In genomic region chr7:15912183-15912582, GRCm38 (mm10) we compare ENCODE assay signal across 8 mouse cellular contexts. TPM values are rescaled to one million over a fixed set of nuclear protein-coding genes. Genes with fewer than 3 reads are reported as not detected.
DNase-seq lines count a peak whose midpoint lies in the region; ATAC-seq lines count a peak whose summit lies in the region.

No protein-coding gene starts in this region.

- H3K4me1 ChIP-seq in liver, embryonic 13.5 days (replicated peaks): no peaks in the 10 kb centered on the region
- no peaks in the 10 kb centered on the region for H3K4me1 ChIP-seq in neural tube, embryonic 11.5 days (ENCODE audit: control insufficient read depth, insufficient read depth, low read length)
- H3K4me1 ChIP-seq in stomach, embryonic 15.5 days: no peaks in the 10 kb centered on the region

- H3K4me2 ChIP-seq in liver, embryonic 13.5 days: no peak overlapping the region
- H3K4me2 ChIP-seq in neural tube, embryonic 11.5 days (ENCODE audit: low read depth): no peak overlapping the region
- H3K4me2 ChIP-seq in stomach, embryonic 15.5 days: no peak overlapping the region

- DNase-seq in B cell, adult 2 months: peak; percentile 84
- DNase-seq in adrenal gland, adult 18-20 months (ENCODE audit: low spot score in 2 of 2): peak; percentile 70
- peak; percentile 89 for DNase-seq in embryo, embryonic 11 days
- DNase-seq in heart, adult 18-20 months: peak; percentile 65 to 84
- peak; percentile 23 for DNase-seq in kidney, adult 11 months
- peak; percentile 50 for DNase-seq in liver, embryonic 13.5 days
- DNase-seq in neural tube, embryonic 11.5 days (ENCODE audit: low spot score): peak; percentile 83

- 3% methylated on average over 4 of the region's 4 CpGs for WGBS in liver, embryonic 13.5 days (ENCODE audit: insufficient replicate concordance)
- 4% methylated on average over 4 of the region's 4 CpGs for WGBS in neural tube, embryonic 11.5 days
- 1% methylated on average over 4 of the region's 4 CpGs for WGBS in stomach, embryonic 15.5 days

- no peak overlapping the region for H3K27ac ChIP-seq in liver, embryonic 13.5 days
- H3K27ac ChIP-seq in neural tube, embryonic 11.5 days (ENCODE audit: low read depth, low read length): no peak overlapping the region
- H3K27ac ChIP-seq in stomach, embryonic 15.5 days: no peak overlapping the region

- H3K9ac ChIP-seq in liver, embryonic 13.5 days: no peak overlapping the region
- no peak overlapping the region for H3K9ac ChIP-seq in neural tube, embryonic 11.5 days (ENCODE audit: low read length)
- H3K9ac ChIP-seq in stomach, embryonic 15.5 days: no peak overlapping the region

- H3K4me3 ChIP-seq in liver, embryonic 13.5 days (replicated peaks): no peak overlapping the region
- no peak overlapping the region for H3K4me3 ChIP-seq in neural tube, embryonic 11.5 days (ENCODE audit: low read depth, low read length)
- no peak overlapping the region for H3K4me3 ChIP-seq in stomach, embryonic 15.5 days (replicated peaks)

- ATAC-seq in liver, embryonic 13.5 days (ENCODE audit: low read depth): peak; percentile 57; the same call in 1 of the 2 replicates
- peak; percentile 54 for ATAC-seq in neural tube, embryonic 11.5 days (ENCODE audit: insufficient read depth, low FRiP score, low TSS enrichment)
- ATAC-seq in stomach, embryonic 15.5 days (ENCODE audit: insufficient read depth, low FRiP score, low read depth): peak; percentile 18; the same call in 1 of the 2 replicates

- no peaks in the 10 kb centered on the region for H3K9me3 ChIP-seq in liver, embryonic 13.5 days (replicated peaks)
- no peaks in the 10 kb centered on the region for H3K9me3 ChIP-seq in neural tube, embryonic 11.5 days (ENCODE audit: control insufficient read depth, low read length)
- H3K9me3 ChIP-seq in stomach, embryonic 15.5 days: no peaks in the 10 kb centered on the region

- peaks cover 4% of the 10 kb centered on the region for H3K36me3 ChIP-seq in liver, embryonic 13.5 days
- peaks cover 2% of the 10 kb centered on the region; the same call in 1 of the 2 replicates for H3K36me3 ChIP-seq in neural tube, embryonic 11.5 days (ENCODE audit: control insufficient read depth, insufficient read depth, low read length)
- H3K36me3 ChIP-seq in stomach, embryonic 15.5 days: no peaks in the 10 kb centered on the region

- no peaks in the 10 kb centered on the region for H3K27me3 ChIP-seq in liver, embryonic 13.5 days
- H3K27me3 ChIP-seq in neural tube, embryonic 11.5 days (ENCODE audit: control insufficient read depth, insufficient read depth, low read length): no peaks in the 10 kb centered on the region
- no peaks in the 10 kb centered on the region for H3K27me3 ChIP-seq in stomach, embryonic 15.5 days (replicated peaks)

RNA-seq across cellular contexts. Expression of gene Selenow, which starts 10.0 kb away (rescaled TPM):
- total RNA-seq in adrenal gland, adult 18-20 months (2021): 100 to 1,000 TPM; 179 to 265 TPM
- 100 to 1,000 TPM; 181 to 202 TPM for total RNA-seq in heart, adult 18-20 months (2021)
- 368 and 374 TPM in 2 replicates for polyA plus RNA-seq in liver, embryonic 13.5 days (2015; fragmentation: Nextera tagmentation; extraction: Ambion mirVana)
- polyA plus RNA-seq in neural tube, embryonic 11.5 days (2014; fragmentation: Nextera tagmentation; extraction: Ambion mirVana): 917 and 923 TPM in 2 replicates
- polyA plus RNA-seq in stomach, embryonic 15.5 days (2015; fragmentation: Nextera tagmentation; extraction: Ambion mirVana): 686 and 711 TPM in 2 replicates

RNA-seq across cellular contexts. Expression of gene Crxos, which starts 29.8 kb away (rescaled TPM):
- under 1 TPM in 1 of 2 experiments, not detected in 1; 0.20 TPM for total RNA-seq in adrenal gland, adult 18-20 months (2021)
- not detected for total RNA-seq in heart, adult 18-20 months (2021)
- not detected in 2 replicates for polyA plus RNA-seq in liver, embryonic 13.5 days (2015; fragmentation: Nextera tagmentation; extraction: Ambion mirVana)
- 0.56 TPM in 1 of 2 replicates, not detected in the other for polyA plus RNA-seq in neural tube, embryonic 11.5 days (2014; fragmentation: Nextera tagmentation; extraction: Ambion mirVana)
- polyA plus RNA-seq in stomach, embryonic 15.5 days (2015; fragmentation: Nextera tagmentation; extraction: Ambion mirVana): not detected in 2 replicates

RNA-seq across cellular contexts. Expression of gene Crx, which starts 32.4 kb away (rescaled TPM):
- not detected for total RNA-seq in adrenal gland, adult 18-20 months (2021)
- total RNA-seq in heart, adult 18-20 months (2021): not detected
- not detected in 2 replicates for polyA plus RNA-seq in liver, embryonic 13.5 days (2015; fragmentation: Nextera tagmentation; extraction: Ambion mirVana)
- polyA plus RNA-seq in neural tube, embryonic 11.5 days (2014; fragmentation: Nextera tagmentation; extraction: Ambion mirVana): not detected in 2 replicates
- not detected in 2 replicates for polyA plus RNA-seq in stomach, embryonic 15.5 days (2015; fragmentation: Nextera tagmentation; extraction: Ambion mirVana)

RNA-seq across cellular contexts. Expression of gene Nop53, which starts 33.7 kb away (rescaled TPM):
- total RNA-seq in adrenal gland, adult 18-20 months (2021): 100 to 1,000 TPM; 181 to 185 TPM
- 100 to 1,000 TPM; 134 to 143 TPM for total RNA-seq in heart, adult 18-20 months (2021)
- 122 and 132 TPM in 2 replicates for polyA plus RNA-seq in liver, embryonic 13.5 days (2015; fragmentation: Nextera tagmentation; extraction: Ambion mirVana)
- polyA plus RNA-seq in neural tube, embryonic 11.5 days (2014; fragmentation: Nextera tagmentation; extraction: Ambion mirVana): 176 and 182 TPM in 2 replicates
- polyA plus RNA-seq in stomach, embryonic 15.5 days (2015; fragmentation: Nextera tagmentation; extraction: Ambion mirVana): 173 and 183 TPM in 2 replicates

RNA-seq across cellular contexts. Expression of gene Ehd2, which starts 55.2 kb away (rescaled TPM):
- 100 to 1,000 TPM in 1 of 2 experiments, 10 to 100 TPM in 1; 28.7 to 121 TPM for total RNA-seq in adrenal gland, adult 18-20 months (2021)
- 10 to 100 TPM; 65.8 to 77.3 TPM for total RNA-seq in heart, adult 18-20 months (2021)
- 3.9 and 4.6 TPM in 2 replicates for polyA plus RNA-seq in liver, embryonic 13.5 days (2015; fragmentation: Nextera tagmentation; extraction: Ambion mirVana)
- 11.2 and 11.3 TPM in 2 replicates for polyA plus RNA-seq in neural tube, embryonic 11.5 days (2014; fragmentation: Nextera tagmentation; extraction: Ambion mirVana)
- polyA plus RNA-seq in stomach, embryonic 15.5 days (2015; fragmentation: Nextera tagmentation; extraction: Ambion mirVana): 49.0 and 49.6 TPM in 2 replicates

Comparison
In these comparisons a context has a peak if more than half of its experiments do, and no peak if none do; other contexts are left out.
1. DNase-seq: peak in every context shown above with its lines; median percentile 89 in embryo, embryonic 11 days; 84 in B cell, adult 2 months; 83 in neural tube, embryonic 11.5 days; 74 in heart, adult 18-20 months; 70 in adrenal gland, adult 18-20 months; 50 in liver, embryonic 13.5 days; 23 in kidney, adult 11 months.